Mouse (Mus musculus) heart, adult 8-10 months (tissue): ENCODE results near the gene Tex35. TPM values are rescaled to one million over a fixed set of nuclear protein-coding genes. Genes with fewer than 3 reads are reported as not detected.

Source experiments
- DNase-seq: peaks from one replicate; pipeline ENCODE4 v3.0.0; 2022; ENCODE audit warnings: low spot score
- total RNA-seq, 4 experiments: library from RNA; stranded (reverse); gene quantifications; 2 replicates each; pipeline ENCODE4 v1.2.4; 2022

The Tex35 gene
- total RNA-seq, 4 experiments from 2014 or later, result not detected

DNA sequence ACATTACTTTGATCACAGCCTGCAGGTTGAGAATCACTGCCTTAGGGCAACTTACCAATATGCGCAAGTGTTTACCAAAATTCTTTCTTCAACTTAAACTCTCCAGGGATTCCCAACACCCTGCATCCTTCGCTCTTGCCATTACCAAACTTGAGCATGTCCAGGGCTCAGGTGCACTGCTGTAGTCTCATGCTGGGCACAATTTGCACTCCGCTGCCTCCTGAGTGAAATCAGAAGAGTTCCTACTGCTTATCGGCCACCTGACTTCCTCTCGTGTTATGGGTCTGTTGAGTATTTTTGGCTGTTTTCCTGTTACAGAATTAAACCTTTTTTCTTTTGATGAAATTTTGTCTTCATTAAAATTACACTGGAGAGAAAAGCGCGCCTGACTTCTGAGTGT is 53.8 kb downstream of the Tex35 start:
- no peak for DNase-seq

DNA sequence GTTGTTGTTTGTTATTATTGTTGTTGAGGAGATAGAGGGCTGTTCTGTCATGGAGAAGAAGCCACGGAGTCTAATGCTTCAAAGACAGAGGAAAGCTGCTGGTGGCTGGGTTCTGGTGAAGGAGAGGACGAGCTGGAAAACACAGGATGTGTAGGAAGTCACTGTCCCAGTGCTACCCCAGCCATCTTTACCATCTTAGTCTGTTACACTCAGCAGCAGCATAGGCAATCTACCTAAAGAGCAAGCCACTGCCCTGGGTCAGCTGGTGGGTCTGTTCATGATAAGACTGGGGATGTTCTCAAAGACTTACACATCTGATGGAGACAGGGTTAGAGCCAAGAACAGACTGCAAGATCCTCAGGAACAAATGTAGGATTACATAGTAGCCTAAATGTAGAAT is 58.6 kb downstream of the Tex35 start:
- no peak for DNase-seq

Other genes starting within 250 kb of the Tex35 start
- gene Ralgps2, start 169.1 kb downstream of the Tex35 start, total RNA-seq, result 10 to 100 TPM in 1 of 4 experiments, 1 to 10 TPM in 3; 6.4 to 11.8 (median 8.7) TPM